Mouse (Mus musculus) lung, embryonic 15.5 days (tissue): Measurements from ENCODE around the gene Grin2a. TPM values are rescaled to one million over a fixed set of nuclear protein-coding genes. Genes with fewer than 3 reads are reported as not detected.

ENCODE experiments used
- ATAC-seq: fragments of 200-750 bp; cut with Nextera tagmentation; 2 replicates; pipeline ENCODE4 v1.8.0; 2017; ENCODE audit warnings: moderate number of reproducible peaks, borderline replicate concordance; ENCODE audit not compliant: low FRiP score, low TSS enrichment; ENCODE audit errors: extremely low read depth
- H3K27ac ChIP-seq: fragments of 300-500 bp; sonication (generic); 2 replicates; pipeline ENCODE4 v1.5.1; 2015; ENCODE audit warnings: moderate library complexity, mild to moderate bottlenecking, inconsistent platforms
- H3K27me3 ChIP-seq: fragments of 300-500 bp; sonication (generic); 2 replicates; pipeline ENCODE4 v1.6.1; 2015; ENCODE audit warnings: inconsistent platforms
- H3K36me3 ChIP-seq: fragments of 300-500 bp; sonication (generic); 2 replicates; pipeline ENCODE4 v1.6.1; 2015; ENCODE audit warnings: inconsistent platforms
- H3K4me1 ChIP-seq: fragments of 300-500 bp; sonication (generic); 2 replicates; pipeline ENCODE4 v1.6.1; 2015; ENCODE audit warnings: inconsistent platforms
- H3K4me2 ChIP-seq: fragments of 300-500 bp; sonication (generic); 2 replicates; pipeline ENCODE4 v1.6.1; 2015; ENCODE audit warnings: inconsistent platforms, mild to moderate bottlenecking, moderate library complexity
- H3K4me3 ChIP-seq: fragments of 300-500 bp; sonication (generic); 2 replicates; pipeline ENCODE4 v1.5.1; 2015; ENCODE audit warnings: mild to moderate bottlenecking, inconsistent platforms
- H3K9ac ChIP-seq: fragments of 300-500 bp; sonication (generic); 2 replicates; pipeline ENCODE4 v1.6.1; 2015; ENCODE audit warnings: inconsistent platforms
- H3K9me3 ChIP-seq: fragments of 300-500 bp; sonication (generic); 2 replicates; pipeline ENCODE4 v1.6.1; 2016; ENCODE audit warnings: inconsistent platforms
- WGBS: fragments of 180-500 bp; shearing (Covaris S2); methylation state at CpG from one replicate; pipeline ENCODE4 v1.1.7; 2015; 5-methylcytosine and 5-hydroxymethylcytosine counted together
- polyA plus RNA-seq: library from polyadenylated mRNA; unstranded; fragments of >200 nt; fragmentation: Nextera tagmentation; extraction: Ambion mirVana; gene quantifications from 2 replicates; pipeline ENCODE4 v1.2.1, GENCODE M21; 2015

The Grin2a gene
- polyA plus RNA-seq, 1 experiment from 2014 or later, result 0.41 TPM

GRCm38 (mm10) chr16:9735365-9736080 lies 259.8 kb downstream of the Grin2a start:
- H3K9me3 ChIP-seq, result no peaks in the 10 kb centered on the region
- H3K27me3 ChIP-seq, result no peaks in the 10 kb centered on the region
- no peak overlapping the region for H3K4me3 ChIP-seq
- H3K4me1 ChIP-seq, result no peaks in the 10 kb centered on the region
- no peak overlapping the region for H3K4me2 ChIP-seq
- no peak overlapping the region for H3K27ac ChIP-seq
- H3K36me3 ChIP-seq, result no peaks in the 10 kb centered on the region
- no peak overlapping the region for H3K9ac ChIP-seq
- WGBS, result 82% methylated on average over 8 of the region's 8 CpGs
- ATAC-seq, result no peak

- no peak overlapping the region for H3K9ac ChIP-seq
- no peak overlapping the region for H3K4me3 ChIP-seq
- no peaks in the 10 kb centered on the region for H3K4me1 ChIP-seq
- ATAC-seq, result no peak
- WGBS, result 83% methylated on average over 5 of the region's 5 CpGs
- H3K27ac ChIP-seq, result no peak overlapping the region
- no peak overlapping the region for H3K4me2 ChIP-seq
- no peaks in the 10 kb centered on the region for H3K9me3 ChIP-seq
- no peaks in the 10 kb centered on the region for H3K36me3 ChIP-seq
- no peaks in the 10 kb centered on the region for H3K27me3 ChIP-seq
Measured at GRCm38 (mm10) chr16:9727603-9728002, 267.8 kb downstream of the Grin2a start.

GRCm38 (mm10) chr16:9725578-9726113 lies 269.7 kb downstream of the Grin2a start:
- no peaks in the 10 kb centered on the region for H3K4me1 ChIP-seq
- ATAC-seq, result no peak
- no peaks in the 10 kb centered on the region for H3K27me3 ChIP-seq
- H3K4me2 ChIP-seq, result no peak overlapping the region
- no peak overlapping the region for H3K4me3 ChIP-seq
- H3K27ac ChIP-seq, result no peak overlapping the region
- 70% methylated on average over 7 of the region's 7 CpGs for WGBS
- no peaks in the 10 kb centered on the region for H3K36me3 ChIP-seq
- H3K9me3 ChIP-seq, result no peaks in the 10 kb centered on the region
- H3K9ac ChIP-seq, result no peak overlapping the region

GRCm38 (mm10) chr16:9711398-9711797 lies 284.0 kb downstream of the Grin2a start:
- ATAC-seq, result no peak
- WGBS, result 78% methylated on average over 2 of the region's 2 CpGs

GRCm38 (mm10) chr16:9709921-9710320 lies 285.4 kb downstream of the Grin2a start:
- 47% methylated on average over 2 of the region's 2 CpGs for WGBS
- no peaks in the 10 kb centered on the region for H3K9me3 ChIP-seq
- no peak overlapping the region for H3K4me3 ChIP-seq
- H3K36me3 ChIP-seq, result no peaks in the 10 kb centered on the region
- H3K4me1 ChIP-seq, result no peaks in the 10 kb centered on the region
- H3K9ac ChIP-seq, result no peak overlapping the region
- no peak overlapping the region for H3K27ac ChIP-seq
- no peak overlapping the region for H3K4me2 ChIP-seq
- ATAC-seq, result no peak
- H3K27me3 ChIP-seq, result no peaks in the 10 kb centered on the region

More at GRCm38 (mm10) chr16:9711398-9711797, 284.0 kb downstream of the Grin2a start:
- Histone ChIP-seq H3K4me3 (no peak overlapping the region), H3K36me3 (no peaks in the 10 kb centered on the region), H3K9ac (no peak overlapping the region), H3K4me1 (no peaks in the 10 kb centered on the region), H3K4me2 (no peak overlapping the region), H3K27ac (no peak overlapping the region), H3K27me3 (no peaks in the 10 kb centered on the region), H3K9me3 (no peaks in the 10 kb centered on the region)

GRCm38 (mm10) chr16:9697141-9697540 lies 298.2 kb downstream of the Grin2a start:
- H3K4me2 ChIP-seq, result no peak overlapping the region
- no peaks in the 10 kb centered on the region for H3K4me1 ChIP-seq
- H3K9ac ChIP-seq, result no peak overlapping the region
- no peak overlapping the region for H3K4me3 ChIP-seq
- WGBS, result 43% methylated on average over 2 of the region's 2 CpGs
- H3K27ac ChIP-seq, result no peak overlapping the region
- no peaks in the 10 kb centered on the region for H3K9me3 ChIP-seq
- H3K36me3 ChIP-seq, result no peaks in the 10 kb centered on the region
- peak; percentile 55; the same call in 1 of the 2 replicates for ATAC-seq
- H3K27me3 ChIP-seq, result no peaks in the 10 kb centered on the region

- Histone ChIP-seq H3K4me2 (no peak overlapping the region), H3K9ac (no peak overlapping the region), H3K4me1 (no peaks in the 10 kb centered on the region), H3K36me3 (no peaks in the 10 kb centered on the region), H3K27ac (no peak overlapping the region), H3K4me3 (no peak overlapping the region), H3K9me3 (no peaks in the 10 kb centered on the region), H3K27me3 (no peaks in the 10 kb centered on the region)
- WGBS, result 64% methylated on average over 4 of the region's 4 CpGs
- no peak for ATAC-seq
Measured at GRCm38 (mm10) chr16:9694081-9694480, 301.3 kb downstream of the Grin2a start.

- 29% methylated on average over 1 of the region's 1 CpGs for WGBS
- no peaks in the 10 kb centered on the region for H3K36me3 ChIP-seq
- no peaks in the 10 kb centered on the region for H3K9me3 ChIP-seq
- no peak overlapping the region for H3K4me2 ChIP-seq
- H3K4me3 ChIP-seq, result no peak overlapping the region
- H3K27ac ChIP-seq, result no peak overlapping the region
- no peaks in the 10 kb centered on the region for H3K4me1 ChIP-seq
- H3K27me3 ChIP-seq, result no peaks in the 10 kb centered on the region
- H3K9ac ChIP-seq, result no peak overlapping the region
- ATAC-seq, result no peak
Measured at GRCm38 (mm10) chr16:9688523-9689140, 306.7 kb downstream of the Grin2a start.

- Histone ChIP-seq H3K27me3 (no peaks in the 10 kb centered on the region), H3K4me3 (no peak overlapping the region), H3K4me1 (no peaks in the 10 kb centered on the region), H3K4me2 (no peak overlapping the region), H3K36me3 (no peaks in the 10 kb centered on the region), H3K9me3 (no peaks in the 10 kb centered on the region), H3K9ac (no peak overlapping the region), H3K27ac (no peak overlapping the region)
- WGBS, result 63% methylated on average over 4 of the region's 4 CpGs
- no peak for ATAC-seq
Measured at GRCm38 (mm10) chr16:9680572-9680971, 314.8 kb downstream of the Grin2a start.

GRCm38 (mm10) chr16:9679994-9680393 lies 315.4 kb downstream of the Grin2a start:
- H3K4me3 ChIP-seq, result no peak overlapping the region
- H3K4me2 ChIP-seq, result no peak overlapping the region
- no peak overlapping the region for H3K9ac ChIP-seq
- WGBS, result 80% methylated on average over 5 of the region's 5 CpGs
- no peaks in the 10 kb centered on the region for H3K36me3 ChIP-seq
- no peak for ATAC-seq
- no peak overlapping the region for H3K27ac ChIP-seq
- no peaks in the 10 kb centered on the region for H3K4me1 ChIP-seq
- no peaks in the 10 kb centered on the region for H3K9me3 ChIP-seq
- H3K27me3 ChIP-seq, result no peaks in the 10 kb centered on the region

GRCm38 (mm10) chr16:9678750-9679149 lies 316.6 kb downstream of the Grin2a start:
- H3K36me3 ChIP-seq, result no peaks in the 10 kb centered on the region
- no peak overlapping the region for H3K4me2 ChIP-seq
- no peaks in the 10 kb centered on the region for H3K9me3 ChIP-seq
- ATAC-seq, result no peak
- no peak overlapping the region for H3K27ac ChIP-seq
- H3K27me3 ChIP-seq, result no peaks in the 10 kb centered on the region
- H3K4me3 ChIP-seq, result no peak overlapping the region
- no peak overlapping the region for H3K9ac ChIP-seq
- 72% methylated on average over 7 of the region's 7 CpGs for WGBS
- no peaks in the 10 kb centered on the region for H3K4me1 ChIP-seq

- Histone ChIP-seq H3K4me2 (no peak overlapping the region), H3K9ac (no peak overlapping the region), H3K4me3 (no peak overlapping the region), H3K9me3 (no peaks in the 10 kb centered on the region), H3K27ac (no peak overlapping the region), H3K4me1 (no peaks in the 10 kb centered on the region), H3K36me3 (no peaks in the 10 kb centered on the region), H3K27me3 (no peaks in the 10 kb centered on the region)
- no peak for ATAC-seq
- WGBS, result 61% methylated on average over 2 of the region's 2 CpGs
Measured at GRCm38 (mm10) chr16:9672390-9672789, 323.0 kb downstream of the Grin2a start.
